Mouse (Mus musculus) lung, adult 18-20 months (tissue): Measurements from ENCODE around the gene Col4a3.

Source experiments
- DNase-seq, 2 experiments: peaks; one replicate each; pipeline ENCODE4 v3.0.0; 2022; ENCODE audit warnings: mixed read lengths in 2 of 2

Col4a3 gene

GRCm38 (mm10) chr1:82608646-82609262 lies 22.0 kb downstream of the Col4a3 start:
- DNase-seq, result no peak

GRCm38 (mm10) chr1:82612061-82612660 lies 25.4 kb downstream of the Col4a3 start:
- no peak for DNase-seq

GRCm38 (mm10) chr1:82618001-82618400 lies 31.3 kb downstream of the Col4a3 start:
- no peak for DNase-seq

GRCm38 (mm10) chr1:82618592-82618991 lies 31.9 kb downstream of the Col4a3 start:
- DNase-seq, result no peak

GRCm38 (mm10) chr1:82619981-82620380 lies 33.3 kb downstream of the Col4a3 start:
- DNase-seq, result no peak

- DNase-seq, result no peak
Observed at GRCm38 (mm10) chr1:82624934-82625333, 38.2 kb downstream of the Col4a3 start.

- DNase-seq, result no peak
Observed at GRCm38 (mm10) chr1:82625474-82625873, 38.8 kb downstream of the Col4a3 start.

GRCm38 (mm10) chr1:82627652-82628051 lies 40.9 kb downstream of the Col4a3 start:
- DNase-seq, result no peak

- DNase-seq, result peak in 1 of 2 experiments; percentile 30
Observed at GRCm38 (mm10) chr1:82629495-82629894, 42.8 kb downstream of the Col4a3 start.

- DNase-seq, result no peak
Observed at GRCm38 (mm10) chr1:82631169-82631792, 44.6 kb downstream of the Col4a3 start.

GRCm38 (mm10) chr1:82634545-82635253 lies 48.0 kb downstream of the Col4a3 start:
- peak; percentile 63 to 69 for DNase-seq

- no peak for DNase-seq
Observed at GRCm38 (mm10) chr1:82635254-82635620, 48.5 kb downstream of the Col4a3 start.

GRCm38 (mm10) chr1:82636321-82636720 lies 49.6 kb downstream of the Col4a3 start:
- no peak for DNase-seq

GRCm38 (mm10) chr1:82637414-82637813 lies 50.7 kb downstream of the Col4a3 start:
- DNase-seq, result no peak

- DNase-seq, result no peak
Observed at GRCm38 (mm10) chr1:82638428-82638827, 51.7 kb downstream of the Col4a3 start.

GRCm38 (mm10) chr1:82641316-82641987 lies 54.7 kb downstream of the Col4a3 start:
- peak; percentile 44 to 68 for DNase-seq

- DNase-seq, result no peak
Observed at GRCm38 (mm10) chr1:82647989-82648388, 61.3 kb downstream of the Col4a3 start.

GRCm38 (mm10) chr1:82650868-82651267 lies 64.1 kb downstream of the Col4a3 start:
- DNase-seq, result no peak

- DNase-seq, result no peak
Observed at GRCm38 (mm10) chr1:82654046-82654445, 67.3 kb downstream of the Col4a3 start.

GRCm38 (mm10) chr1:82656452-82656851 lies 69.7 kb downstream of the Col4a3 start:
- DNase-seq, result no peak

- no peak for DNase-seq
Observed at GRCm38 (mm10) chr1:82662269-82662668, 75.5 kb downstream of the Col4a3 start.

GRCm38 (mm10) chr1:82663522-82663921 lies 76.8 kb downstream of the Col4a3 start:
- no peak for DNase-seq

- DNase-seq, result no peak
Observed at GRCm38 (mm10) chr1:82686328-82686727, 99.6 kb downstream of the Col4a3 start.
